Mouse (Mus musculus) 3134 (cell line): ENCODE results near the gene Gm29427.

ENCODE experiments used
- DNase-seq: peaks from one replicate; pipeline ENCODE4 v3.0.0-alpha.2; 2011; ENCODE audit warnings: low spot score; ENCODE audit not compliant: insufficient read length; ENCODE audit errors: extremely low read depth

Gene Gm29427

GRCm38 (mm10) chr1:130715561-130716217, at the start of gene Gm29427:
Gm29427 (minus strand) TSS chr1:130715799.
- peak; percentile 97 for DNase-seq

GRCm38 (mm10) chr1:130764027-130764461, 48.4 kb upstream of the Gm29427 start:
- DNase-seq = no peak

- DNase-seq = no peak
These were observed 46.6 kb upstream of the Gm29427 start for GRCm38 (mm10) chr1:130762045-130762760.

- DNase-seq = no peak
These were observed 46.0 kb upstream of the Gm29427 start for GRCm38 (mm10) chr1:130761597-130761996.

- no peak for DNase-seq
These were observed 44.1 kb upstream of the Gm29427 start for GRCm38 (mm10) chr1:130759689-130760088.

GRCm38 (mm10) chr1:130746819-130747218, 31.2 kb upstream of the Gm29427 start:
- DNase-seq = no peak

GRCm38 (mm10) chr1:130745591-130745990, 30.0 kb upstream of the Gm29427 start:
- no peak for DNase-seq

DNA sequence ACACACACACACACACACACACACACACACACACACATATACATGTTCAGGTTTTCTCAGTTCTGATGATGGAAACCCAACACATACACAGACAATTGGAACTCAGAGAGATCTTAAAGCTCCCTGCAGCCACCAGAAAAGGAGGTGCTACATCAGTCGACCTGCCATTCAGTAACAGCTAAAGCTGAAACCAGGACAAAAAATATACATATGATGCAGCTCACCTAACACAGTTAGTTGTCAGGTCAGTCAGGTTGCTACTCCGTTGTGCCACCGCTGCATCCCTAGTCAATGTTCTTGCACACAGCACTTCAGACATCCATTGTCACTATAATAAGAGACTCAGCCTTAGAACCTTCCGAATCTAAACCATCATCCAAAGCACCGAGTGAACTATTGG, 29.4 kb upstream of the Gm29427 start:
- no peak for DNase-seq

- no peak for DNase-seq
These were observed 28.6 kb upstream of the Gm29427 start for GRCm38 (mm10) chr1:130744217-130744616.

- DNase-seq = no peak
These were observed 28.2 kb upstream of the Gm29427 start for GRCm38 (mm10) chr1:130743775-130744174.

- no peak for DNase-seq
These were observed 26.6 kb upstream of the Gm29427 start for GRCm38 (mm10) chr1:130742201-130742600.

- peak; percentile 81 for DNase-seq
These were observed 25.5 kb upstream of the Gm29427 start for GRCm38 (mm10) chr1:130740781-130741720.

GRCm38 (mm10) chr1:130740227-130740648, 24.6 kb upstream of the Gm29427 start:
- peak; percentile 15 for DNase-seq

DNA sequence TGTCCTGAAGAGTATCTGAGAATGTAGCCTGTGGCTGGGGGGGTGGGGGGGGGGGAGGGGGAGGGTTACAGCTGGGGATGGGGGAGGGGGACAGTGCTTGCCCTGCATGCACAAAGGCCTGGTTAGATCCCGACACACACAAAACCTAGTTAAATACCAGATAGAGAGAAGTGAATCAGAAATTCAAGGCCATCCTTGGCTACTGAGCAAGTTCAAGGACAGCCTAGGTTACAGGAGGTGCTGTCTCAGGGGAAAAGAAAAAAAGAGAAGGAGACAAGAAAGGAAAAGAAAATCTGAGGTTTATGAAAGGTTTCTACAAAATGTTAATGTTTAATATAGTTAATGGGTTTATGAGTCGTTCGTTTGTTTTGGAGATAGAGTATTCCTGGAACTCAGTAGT, 24.0 kb upstream of the Gm29427 start:
- DNase-seq = no peak

GRCm38 (mm10) chr1:130738551-130739106, 23.0 kb upstream of the Gm29427 start:
- DNase-seq = no peak

GRCm38 (mm10) chr1:130737916-130738315, 22.3 kb upstream of the Gm29427 start:
- DNase-seq = no peak

DNA sequence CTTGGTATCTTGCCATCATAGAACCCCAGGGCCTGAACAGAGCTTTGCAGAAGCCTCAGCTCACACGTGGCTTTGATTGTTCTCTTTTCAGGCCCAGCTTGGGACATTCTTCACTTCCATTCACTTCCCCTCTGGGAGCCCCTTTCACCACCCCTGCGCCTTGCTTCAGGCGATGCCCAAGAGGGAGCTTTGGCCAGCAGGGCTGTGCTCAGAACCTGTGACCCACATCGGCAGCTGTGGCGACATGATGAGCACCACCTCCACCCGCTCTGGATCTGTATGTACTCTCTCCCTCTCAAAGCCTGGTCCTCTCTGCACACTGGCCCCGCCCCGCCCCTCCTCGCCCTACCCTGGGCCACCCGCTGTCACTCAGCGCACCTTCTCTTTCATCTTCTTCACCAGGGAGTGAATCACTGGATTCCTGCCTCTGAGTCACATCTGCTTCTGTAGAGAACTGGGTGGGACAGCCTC, 21.8 kb upstream of the Gm29427 start:
- no peak for DNase-seq

- DNase-seq = no peak
These were observed 19.3 kb upstream of the Gm29427 start for GRCm38 (mm10) chr1:130734852-130735251.

DNA sequence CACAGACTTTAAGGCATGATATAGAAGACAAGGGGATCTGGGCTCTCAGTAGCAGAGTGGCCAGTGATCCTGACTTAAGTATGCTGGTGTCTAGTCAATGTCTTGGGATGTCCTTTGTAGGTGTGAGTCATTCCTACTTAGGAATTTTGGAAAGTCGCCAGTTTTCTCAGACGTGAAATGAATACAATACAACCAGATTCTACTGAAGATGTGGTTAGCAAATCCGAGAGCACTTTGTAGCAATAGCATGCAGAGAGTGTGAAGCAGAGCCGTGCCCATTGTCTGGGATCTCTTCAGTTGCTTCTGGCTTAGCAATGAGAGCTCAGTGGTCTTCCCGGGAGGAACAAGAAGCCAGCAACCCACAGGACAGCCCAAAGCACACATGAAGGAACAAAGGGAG, 18.9 kb upstream of the Gm29427 start:
- DNase-seq = peak; percentile 73

DNA sequence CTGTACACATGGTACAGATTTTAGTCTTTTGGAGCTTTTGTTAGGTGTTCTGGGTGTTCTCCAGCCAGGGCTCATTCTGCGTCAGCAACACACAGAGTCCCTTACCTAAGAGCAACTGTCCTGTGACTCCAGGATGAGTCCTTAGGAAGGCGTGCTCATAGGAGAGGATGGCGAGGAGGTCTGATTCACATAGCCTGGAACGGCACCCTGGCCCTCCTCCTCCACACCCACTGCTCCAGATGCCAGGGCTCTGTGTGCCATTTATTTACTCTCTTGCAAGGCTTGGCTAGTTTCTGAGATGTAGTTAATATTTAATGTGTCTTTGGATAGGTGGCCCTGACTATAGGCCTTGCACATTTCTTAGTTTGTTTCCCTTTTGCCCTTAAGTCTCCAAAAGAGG, 18.1 kb upstream of the Gm29427 start:
- DNase-seq = peak; percentile 53
